Mouse (Mus musculus) hematopoietic stem cell, adult 5-6 weeks (primary cell): Measurements from ENCODE around the gene Rps6ka5. TPM values are rescaled to one million over a fixed set of nuclear protein-coding genes. Genes with fewer than 3 reads are reported as not detected.

ENCODE experiments used
- ATAC-seq, 2 experiments: fragments of 125-278 bp in 1 of 2; replicated peaks in 1 of 2; 2 replicates each; pipeline ENCODE4 v1.8.0; 2016 to 2017; ENCODE audit warnings: inconsistent platforms in 2 of 2, mild to moderate bottlenecking in 2 of 2, moderate number of reproducible peaks in 2 of 2, low read depth in 1 of 2, moderate TSS enrichment in 1 of 2; ENCODE audit not compliant: low FRiP score in 2 of 2, poor library complexity in 2 of 2, severe bottlenecking in 2 of 2, insufficient read depth in 1 of 2, low TSS enrichment in 1 of 2
- total RNA-seq: library from RNA; stranded (forward); fragments of 172-1452, 232-1000 nt; gene quantifications from 2 replicates; pipeline ENCODE4 v1.2.3, GENCODE M21; 2017

The Rps6ka5 gene
- total RNA-seq, 1 experiment from 2014 or later = 70.4 TPM

DNA sequence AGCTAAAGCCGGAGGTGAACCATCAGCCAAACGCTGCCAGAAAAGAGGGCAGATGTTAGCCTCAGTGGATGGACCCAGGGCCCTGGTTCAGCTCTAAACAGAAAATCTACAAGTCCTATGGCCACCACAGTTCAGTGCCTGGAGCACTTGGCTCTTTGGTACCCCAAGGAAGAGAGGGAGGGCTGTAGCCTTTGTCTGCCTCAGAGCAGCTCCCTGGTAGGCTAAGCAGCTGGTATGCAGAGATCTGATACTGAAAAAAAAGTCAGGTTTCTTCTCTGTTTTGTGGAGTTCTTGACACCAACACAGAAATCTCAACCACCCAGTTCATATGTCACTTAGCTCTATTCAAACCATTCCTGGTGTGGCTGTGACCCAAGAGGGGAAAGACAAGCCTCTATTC lies 222.2 kb downstream of the Rps6ka5 start:
- ATAC-seq = no peak

DNA sequence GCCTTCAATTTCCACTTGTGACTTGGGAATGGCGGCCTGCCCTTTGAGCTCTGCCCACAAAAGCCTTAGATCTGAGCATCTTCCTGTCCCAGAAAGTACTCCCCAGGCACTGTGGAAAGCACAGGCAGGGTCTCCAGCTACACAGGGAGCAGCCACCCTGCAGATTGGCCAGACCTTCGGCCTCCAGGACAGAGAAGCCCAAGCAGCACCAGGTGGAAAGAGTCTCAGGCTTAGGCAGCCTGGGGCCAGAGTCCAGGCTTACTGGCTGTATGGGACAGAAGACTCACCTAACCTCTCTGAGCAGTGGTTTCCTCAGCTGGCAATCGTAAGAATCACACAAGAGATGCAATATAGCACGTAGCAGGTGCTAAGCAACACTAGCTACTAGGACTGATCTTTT lies 223.1 kb downstream of the Rps6ka5 start:
- no peak for ATAC-seq

DNA sequence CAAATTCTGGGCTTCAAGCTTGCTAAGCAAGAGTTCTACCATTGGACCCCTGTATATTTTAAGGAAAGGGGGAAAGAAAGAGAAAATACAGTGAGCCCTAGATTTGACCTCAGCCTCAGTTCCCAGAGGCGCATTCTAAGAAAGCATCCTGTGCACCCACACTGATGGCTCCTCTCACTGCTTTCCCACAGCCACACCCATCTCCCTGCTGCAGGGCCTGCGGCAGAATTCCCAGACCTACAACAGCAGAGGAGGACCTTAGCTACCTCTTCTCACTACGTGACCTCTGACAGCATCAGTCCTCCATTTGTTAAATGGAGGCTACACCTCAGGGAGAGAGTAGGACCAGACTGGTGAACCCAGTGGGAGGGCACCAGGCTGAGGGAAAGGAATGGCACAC lies 224.2 kb downstream of the Rps6ka5 start:
- ATAC-seq = no peak

DNA sequence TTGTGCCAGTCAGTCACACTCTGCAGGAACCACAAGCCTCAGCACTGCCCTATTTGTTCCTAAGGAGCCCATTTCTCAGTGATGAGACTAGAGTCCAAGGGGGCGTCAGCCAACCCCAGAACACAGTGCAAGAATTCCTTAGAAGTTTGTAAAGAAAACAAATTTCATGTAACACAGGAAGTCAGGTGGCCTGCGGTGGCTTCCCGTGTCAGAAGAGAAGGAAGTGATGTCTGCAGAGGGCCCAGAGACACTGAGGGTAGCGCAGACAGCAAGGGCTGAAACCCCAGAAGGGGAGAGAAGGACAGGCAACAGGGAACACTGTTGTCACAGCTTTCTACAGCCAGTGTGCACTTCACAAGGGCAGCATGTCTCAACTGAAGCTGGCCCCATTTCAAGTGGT lies 225.5 kb downstream of the Rps6ka5 start:
- peak; percentile 73 to 78 for ATAC-seq

DNA sequence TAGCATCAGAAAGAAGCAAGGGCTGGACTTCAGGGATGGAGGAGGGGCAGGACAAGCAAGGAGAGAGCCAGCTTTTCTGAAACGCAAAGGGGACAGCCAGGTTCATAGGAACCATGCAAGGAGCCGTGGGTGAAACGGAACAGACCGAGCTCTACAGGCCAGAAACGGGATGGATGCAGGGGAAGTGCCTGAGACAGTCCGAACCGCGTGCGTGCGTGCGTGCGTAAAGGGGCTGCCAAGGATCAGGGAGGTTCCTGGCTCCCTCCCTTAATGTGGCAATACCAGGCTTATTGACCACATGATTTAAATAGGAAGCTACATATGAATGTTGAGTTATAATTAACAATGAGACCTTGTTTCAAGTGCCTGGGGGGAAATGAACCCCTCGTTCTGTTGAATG lies 227.3 kb downstream of the Rps6ka5 start:
- ATAC-seq = no peak

Other genes starting within 250 kb of the Rps6ka5 start
- 23.4 TPM in 2 replicates for gene Ttc7b, start 206.2 kb downstream of the Rps6ka5 start, total RNA-seq
- 4.6 and 16.3 TPM in 2 replicates for gene Dglucy, start 52.1 kb upstream of the Rps6ka5 start, total RNA-seq
- 0.30 and 0.56 TPM in 2 replicates for gene Gpr68, start 181.2 kb upstream of the Rps6ka5 start, total RNA-seq